Mouse (Mus musculus) intestine, embryonic 15.5 days (tissue): ENCODE results near the gene Mapk1ip1l. TPM values are rescaled to one million over a fixed set of nuclear protein-coding genes. Genes with fewer than 3 reads are reported as not detected.

ENCODE experiments used
- ATAC-seq: fragments of 200-750 bp; cut with Nextera tagmentation; 2 replicates; pipeline ENCODE4 v1.8.0; 2017; ENCODE audit warnings: moderate TSS enrichment, moderate library complexity
- H3K27ac ChIP-seq: fragments of 300-500 bp; sonication (generic); 2 replicates; pipeline ENCODE4 v1.5.1; 2015; ENCODE audit warnings: mild to moderate bottlenecking, inconsistent platforms
- H3K27me3 ChIP-seq: fragments of 300-500 bp; sonication (generic); replicated peaks from 2 replicates; pipeline ENCODE4 v1.6.1; 2015; ENCODE audit warnings: inconsistent platforms
- H3K36me3 ChIP-seq: fragments of 300-500 bp; sonication (generic); 2 replicates; pipeline ENCODE4 v1.6.1; 2015; ENCODE audit warnings: inconsistent platforms
- H3K4me1 ChIP-seq: fragments of 300-500 bp; sonication (generic); replicated peaks from 2 replicates; pipeline ENCODE4 v1.6.1; 2015; ENCODE audit warnings: inconsistent platforms
- H3K4me2 ChIP-seq: fragments of 300-500 bp; sonication (generic); replicated peaks from 2 replicates; pipeline ENCODE4 v1.6.1; 2015; ENCODE audit warnings: mild to moderate bottlenecking, inconsistent platforms
- H3K4me3 ChIP-seq: fragments of 300-500 bp; sonication (generic); replicated peaks from 2 replicates; pipeline ENCODE4 v1.5.1; 2015; ENCODE audit warnings: inconsistent platforms
- H3K9ac ChIP-seq: fragments of 300-500 bp; sonication (generic); 2 replicates; pipeline ENCODE4 v1.6.1; 2015; ENCODE audit warnings: inconsistent platforms
- H3K9me3 ChIP-seq: fragments of 300-500 bp; sonication (generic); 2 replicates; pipeline ENCODE4 v1.6.1; 2016; ENCODE audit warnings: inconsistent platforms
- WGBS: fragments of 180-500 bp; shearing (Covaris S2); methylation state at CpG from one replicate; pipeline ENCODE4 v1.1.7; 2015; 5-methylcytosine and 5-hydroxymethylcytosine counted together
- polyA plus RNA-seq: library from polyadenylated mRNA; unstranded; fragments of >200 nt; fragmentation: Nextera tagmentation; extraction: Ambion mirVana; gene quantifications from 2 replicates; pipeline ENCODE4 v1.2.1, GENCODE M21; 2015

Mapk1ip1l gene
- polyA plus RNA-seq, 1 experiment from 2014 or later, result 63.4 TPM

DNA sequence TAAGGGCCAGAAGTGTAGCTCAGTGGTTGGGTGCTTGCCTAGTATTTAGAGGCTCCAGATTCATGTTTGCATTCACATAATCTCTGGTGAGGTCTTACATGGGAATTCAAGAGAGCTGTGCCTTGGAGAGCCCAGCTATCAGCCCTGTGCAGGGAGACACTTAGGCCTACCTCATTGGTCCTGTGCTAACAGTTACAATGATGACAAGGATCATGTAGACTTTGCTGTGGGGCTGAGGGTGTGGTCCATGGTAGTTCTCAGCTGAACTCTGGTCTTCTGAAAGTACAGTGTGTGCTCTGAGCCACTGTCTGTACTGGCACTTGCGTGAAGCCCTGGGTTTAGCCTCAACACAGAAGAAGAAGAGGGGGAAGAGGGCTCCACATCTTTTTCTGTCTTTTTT is 48.6 kb downstream of the Mapk1ip1l start:
- Histone ChIP-seq H3K9ac (no peak overlapping the region), H3K4me2 (no peak overlapping the region), H3K27me3 (no peaks in the 10 kb centered on the region), H3K36me3 (no peaks in the 10 kb centered on the region), H3K27ac (no peak overlapping the region), H3K9me3 (no peaks in the 10 kb centered on the region), H3K4me3 (no peak overlapping the region), H3K4me1 (no peaks in the 10 kb centered on the region)
- WGBS, result 78% methylated on average over 1 of the region's 1 CpGs
- ATAC-seq, result peak; percentile 87

DNA sequence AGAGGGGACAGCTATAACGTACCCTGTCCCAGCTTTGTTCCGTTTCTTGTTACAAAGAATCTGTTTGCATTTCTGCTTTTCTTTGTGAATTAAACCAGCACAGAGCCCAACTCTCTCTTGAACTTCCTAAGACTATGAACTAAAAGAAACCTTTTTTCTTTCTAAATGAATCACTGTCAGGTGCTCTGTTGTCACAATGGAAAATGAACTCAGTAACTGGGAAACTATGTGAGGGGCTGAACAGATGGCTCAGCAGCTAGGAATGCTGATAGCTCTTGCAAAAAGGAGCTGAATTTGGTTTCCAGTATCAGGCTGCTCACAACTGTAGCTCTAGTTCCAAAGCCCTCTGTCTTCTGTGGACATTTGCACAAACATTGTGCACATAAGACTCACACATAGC is 52.9 kb downstream of the Mapk1ip1l start:
- no peak for ATAC-seq
- no peak overlapping the region for H3K9ac ChIP-seq
- 87% methylated on average over 2 of the region's 2 CpGs for WGBS
- H3K4me3 ChIP-seq, result no peak overlapping the region
- H3K4me2 ChIP-seq, result no peak overlapping the region
- H3K9me3 ChIP-seq, result no peaks in the 10 kb centered on the region
- 0 out of 2 replicates have a peak, but pooled peaks cover 5% of the 10 kb centered on the region for H3K4me1 ChIP-seq
- H3K27ac ChIP-seq, result no peak overlapping the region
- H3K36me3 ChIP-seq, result no peaks in the 10 kb centered on the region
- no peaks in the 10 kb centered on the region for H3K27me3 ChIP-seq

DNA sequence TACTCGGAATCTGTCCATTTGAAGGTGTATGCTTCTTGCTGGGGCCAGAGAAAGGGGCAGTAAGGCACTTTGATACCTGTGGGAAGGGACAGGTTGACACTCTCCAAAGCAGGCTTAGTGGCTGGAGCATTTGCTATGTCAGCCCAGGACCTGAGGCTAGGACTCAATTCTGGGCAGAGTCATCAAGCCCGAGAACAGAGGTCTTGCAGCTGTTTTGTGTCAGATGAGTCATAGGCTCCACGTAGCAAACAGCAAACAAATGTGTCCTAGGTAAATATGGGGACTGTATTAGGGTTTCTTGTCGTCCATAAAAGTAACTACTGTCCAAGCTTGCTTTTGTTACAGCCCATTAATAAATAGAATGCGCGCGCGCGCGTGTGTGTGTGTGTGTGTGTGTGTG is 54.2 kb downstream of the Mapk1ip1l start:
- H3K4me3 ChIP-seq, result no peak overlapping the region
- WGBS, result 86% methylated on average over 10 of the region's 10 CpGs
- H3K9ac ChIP-seq, result no peak overlapping the region
- no peaks in the 10 kb centered on the region for H3K27me3 ChIP-seq
- no peaks in the 10 kb centered on the region for H3K36me3 ChIP-seq
- no peak for ATAC-seq
- no peak overlapping the region for H3K27ac ChIP-seq
- H3K4me1 ChIP-seq, result 0 out of 2 replicates have a peak, but pooled peaks cover 5% of the 10 kb centered on the region
- no peak overlapping the region for H3K4me2 ChIP-seq
- H3K9me3 ChIP-seq, result no peaks in the 10 kb centered on the region

DNA sequence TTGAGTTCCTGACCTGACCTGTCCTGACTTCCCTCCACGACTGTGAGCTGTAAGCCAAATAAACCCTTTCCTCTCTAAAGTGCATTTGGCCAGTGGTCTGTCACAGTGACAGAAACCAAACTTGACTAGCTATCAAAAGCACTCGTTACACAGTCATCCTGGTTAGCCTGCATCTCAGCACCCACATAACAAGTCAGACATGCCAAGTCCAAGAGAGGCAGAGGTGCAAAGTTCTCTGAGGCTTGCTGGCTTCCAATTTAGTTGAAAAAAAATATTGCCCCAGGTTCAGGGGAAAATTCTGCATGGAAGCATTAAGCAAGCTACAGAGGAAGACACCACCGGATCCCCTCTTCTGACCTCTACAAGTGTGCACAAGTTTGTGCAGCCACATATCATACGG is 55.2 kb downstream of the Mapk1ip1l start:
- no peaks in the 10 kb centered on the region for H3K36me3 ChIP-seq
- no peaks in the 10 kb centered on the region for H3K27me3 ChIP-seq
- no peak overlapping the region for H3K27ac ChIP-seq
- no peak for ATAC-seq
- no peak overlapping the region for H3K9ac ChIP-seq
- H3K4me3 ChIP-seq, result no peak overlapping the region
- 71% methylated on average over 4 of the region's 4 CpGs for WGBS
- no peak overlapping the region for H3K4me2 ChIP-seq
- no peaks in the 10 kb centered on the region for H3K9me3 ChIP-seq
- 0 out of 2 replicates have a peak, but pooled peaks cover 5% of the 10 kb centered on the region for H3K4me1 ChIP-seq

DNA sequence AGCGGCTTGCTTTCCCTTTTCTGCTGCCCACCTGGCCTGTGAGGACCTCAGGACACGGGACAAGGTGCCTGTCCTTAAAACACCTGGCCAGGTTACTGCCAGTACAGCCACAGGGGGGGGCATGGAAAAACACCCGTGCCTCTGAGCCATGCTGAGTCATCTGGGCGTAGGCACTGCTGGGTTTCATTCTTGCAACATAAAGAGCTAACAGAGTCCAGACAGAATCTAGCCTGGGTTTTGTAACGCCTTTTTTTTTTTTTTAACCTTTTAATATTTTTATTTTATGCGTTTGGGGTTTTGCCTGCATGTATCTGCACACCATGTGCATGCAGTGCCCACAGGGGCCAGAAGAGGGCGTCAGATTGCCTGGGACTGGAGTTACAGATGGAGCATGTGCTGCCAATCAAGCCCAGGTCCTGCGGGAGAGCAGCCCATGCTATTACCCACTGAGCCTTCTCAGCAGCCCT is 56.1 kb downstream of the Mapk1ip1l start:
- H3K27ac ChIP-seq, result no peak overlapping the region
- H3K4me2 ChIP-seq, result no peak overlapping the region
- H3K4me3 ChIP-seq, result no peak overlapping the region
- peak; percentile 81 for ATAC-seq
- no peak overlapping the region for H3K9ac ChIP-seq
- WGBS, result 57% methylated on average over 8 of the region's 8 CpGs
- 0 out of 2 replicates have a peak, but pooled peaks cover 5% of the 10 kb centered on the region for H3K4me1 ChIP-seq
- H3K27me3 ChIP-seq, result no peaks in the 10 kb centered on the region
- no peaks in the 10 kb centered on the region for H3K9me3 ChIP-seq
- no peaks in the 10 kb centered on the region for H3K36me3 ChIP-seq

DNA sequence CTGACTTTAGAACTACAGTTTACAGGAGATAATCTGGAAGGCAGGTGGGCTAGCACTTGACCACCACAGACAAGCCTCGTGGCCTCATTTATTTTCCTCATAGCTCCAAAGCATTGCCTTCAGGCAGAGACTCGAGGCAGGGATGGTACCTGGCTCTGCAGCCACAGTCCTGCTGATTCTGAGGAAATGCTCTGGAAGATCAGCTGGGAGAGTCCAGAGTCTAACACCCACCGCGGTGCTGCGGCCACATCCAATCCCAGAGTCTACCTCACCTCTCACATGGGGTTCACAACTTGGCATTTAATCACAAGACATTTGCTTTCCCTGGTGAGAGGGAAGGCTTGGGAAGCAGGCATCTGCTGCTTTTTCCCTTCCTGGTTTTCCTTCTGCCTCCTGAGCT is 56.9 kb downstream of the Mapk1ip1l start:
- Histone ChIP-seq H3K9me3 (no peaks in the 10 kb centered on the region), H3K36me3 (no peaks in the 10 kb centered on the region), H3K27ac (no peak overlapping the region), H3K27me3 (no peaks in the 10 kb centered on the region), H3K4me2 (no peak overlapping the region), H3K4me1 (0 out of 2 replicates have a peak, but pooled peaks cover 5% of the 10 kb centered on the region), H3K9ac (no peak overlapping the region), H3K4me3 (no peak overlapping the region)
- 41% methylated on average over 5 of the region's 5 CpGs for WGBS
- ATAC-seq, result 0 out of 2 replicates have a peak, but pooled peaks have one; percentile 65

DNA sequence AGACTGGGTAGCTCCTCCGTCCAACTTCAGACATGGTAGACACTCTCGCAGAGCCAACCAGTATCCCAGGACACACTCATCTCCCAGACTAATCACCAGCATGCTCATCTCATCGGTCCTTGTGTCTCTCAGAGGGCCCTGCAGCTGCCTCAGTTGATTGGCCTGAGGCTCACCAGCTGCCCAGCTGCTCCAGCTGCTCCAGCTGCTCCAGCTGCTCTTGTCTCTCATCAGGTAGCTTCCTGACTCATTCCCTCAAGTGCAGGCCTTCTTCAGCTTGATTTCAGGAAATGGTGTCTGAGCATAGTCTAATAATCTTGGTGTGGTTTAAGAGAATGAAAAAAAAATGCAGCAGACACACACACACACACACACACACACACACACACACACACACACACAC is 58.6 kb downstream of the Mapk1ip1l start:
- Histone ChIP-seq H3K4me3 (no peak overlapping the region), H3K27ac (no peak overlapping the region), H3K9me3 (no peaks in the 10 kb centered on the region), H3K4me1 (0 out of 2 replicates have a peak, but pooled peaks cover 5% of the 10 kb centered on the region), H3K36me3 (no peaks in the 10 kb centered on the region), H3K9ac (no peak overlapping the region), H3K4me2 (no peak overlapping the region), H3K27me3 (no peaks in the 10 kb centered on the region)
- ATAC-seq, result no peak
- 79% methylated on average over 3 of the region's 3 CpGs for WGBS

DNA sequence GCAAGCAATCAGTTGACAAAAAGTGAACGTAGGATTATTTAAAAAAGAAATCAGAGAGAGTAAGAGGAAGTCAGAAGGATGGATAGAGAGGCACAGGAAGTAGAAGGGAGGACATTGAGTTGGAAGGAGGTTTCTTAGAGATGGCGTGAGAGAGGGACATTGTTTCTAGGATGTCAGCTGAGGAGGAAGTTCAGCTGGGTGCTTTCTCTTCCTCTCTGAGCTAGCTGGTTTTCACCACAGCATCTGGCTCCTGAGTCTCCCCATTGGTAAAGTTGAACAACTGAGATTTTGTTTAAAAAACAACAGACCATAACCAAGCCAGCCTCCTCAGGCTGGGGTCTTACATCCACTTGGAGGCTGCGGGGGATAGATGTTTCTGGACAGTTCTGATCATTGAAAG is 61.5 kb downstream of the Mapk1ip1l start:
- Histone ChIP-seq H3K4me2 (no peak overlapping the region), H3K9ac (no peak overlapping the region), H3K27ac (no peak overlapping the region), H3K4me1 (0 out of 2 replicates have a peak, but pooled peaks cover 5% of the 10 kb centered on the region), H3K36me3 (no peaks in the 10 kb centered on the region), H3K4me3 (no peak overlapping the region), H3K27me3 (no peaks in the 10 kb centered on the region), H3K9me3 (no peaks in the 10 kb centered on the region)
- ATAC-seq, result no peak
- WGBS, result 50% methylated on average over 3 of the region's 3 CpGs

DNA sequence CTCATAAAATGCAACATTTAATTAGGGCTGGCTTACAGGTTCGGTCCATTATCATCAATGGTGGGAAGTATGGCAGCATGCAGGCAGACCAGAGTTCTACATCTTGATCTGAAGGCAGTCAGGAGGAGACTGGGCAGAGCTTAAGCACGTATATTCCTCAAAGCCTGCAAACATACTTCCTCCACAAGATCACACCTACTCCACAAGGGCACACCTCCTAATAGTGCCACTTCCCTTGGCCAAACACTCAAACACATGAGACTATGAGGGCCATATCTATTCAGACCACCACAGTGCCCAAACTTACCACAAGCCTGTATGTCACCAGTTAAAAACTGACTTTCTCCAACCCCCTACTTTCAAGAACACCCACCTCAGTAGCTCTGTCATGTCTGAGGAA is 63.4 kb downstream of the Mapk1ip1l start:
- no peak overlapping the region for H3K4me2 ChIP-seq
- H3K4me1 ChIP-seq, result peaks cover 4% of the 10 kb centered on the region; the same call in 1 of the 2 replicates
- H3K9ac ChIP-seq, result no peak overlapping the region
- WGBS, result 82% methylated on average over 2 of the region's 2 CpGs
- H3K9me3 ChIP-seq, result no peaks in the 10 kb centered on the region
- H3K4me3 ChIP-seq, result no peak overlapping the region
- no peaks in the 10 kb centered on the region for H3K27me3 ChIP-seq
- no peak for ATAC-seq
- no peaks in the 10 kb centered on the region for H3K36me3 ChIP-seq
- no peak overlapping the region for H3K27ac ChIP-seq

DNA sequence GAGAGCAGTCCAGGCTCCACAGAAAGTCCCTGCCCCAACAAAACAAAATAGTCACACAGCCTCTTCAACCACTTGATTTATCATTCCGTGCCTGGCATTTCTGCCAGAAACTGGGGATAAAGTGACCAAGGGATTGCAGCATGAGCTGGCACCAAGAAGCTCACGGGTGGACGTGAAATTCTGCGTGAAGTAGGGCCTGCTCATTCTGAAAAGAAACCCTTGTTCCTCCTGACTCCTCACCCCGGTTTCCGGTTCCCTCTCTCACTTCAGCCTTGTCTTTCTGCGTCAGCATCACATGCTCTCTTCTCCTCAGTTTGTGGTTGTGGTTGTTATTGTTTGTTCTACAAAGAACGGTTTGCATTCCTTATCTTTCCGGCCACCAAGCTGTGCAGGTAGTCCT is 63.8 kb downstream of the Mapk1ip1l start:
- no peak for ATAC-seq
- Histone ChIP-seq H3K4me1 (peaks cover 6% of the 10 kb centered on the region), H3K27ac (no peak overlapping the region), H3K36me3 (no peaks in the 10 kb centered on the region), H3K27me3 (no peaks in the 10 kb centered on the region), H3K4me2 (no peak overlapping the region), H3K9ac (no peak overlapping the region), H3K4me3 (no peak overlapping the region), H3K9me3 (no peaks in the 10 kb centered on the region)
- WGBS, result 78% methylated on average over 9 of the region's 9 CpGs

DNA sequence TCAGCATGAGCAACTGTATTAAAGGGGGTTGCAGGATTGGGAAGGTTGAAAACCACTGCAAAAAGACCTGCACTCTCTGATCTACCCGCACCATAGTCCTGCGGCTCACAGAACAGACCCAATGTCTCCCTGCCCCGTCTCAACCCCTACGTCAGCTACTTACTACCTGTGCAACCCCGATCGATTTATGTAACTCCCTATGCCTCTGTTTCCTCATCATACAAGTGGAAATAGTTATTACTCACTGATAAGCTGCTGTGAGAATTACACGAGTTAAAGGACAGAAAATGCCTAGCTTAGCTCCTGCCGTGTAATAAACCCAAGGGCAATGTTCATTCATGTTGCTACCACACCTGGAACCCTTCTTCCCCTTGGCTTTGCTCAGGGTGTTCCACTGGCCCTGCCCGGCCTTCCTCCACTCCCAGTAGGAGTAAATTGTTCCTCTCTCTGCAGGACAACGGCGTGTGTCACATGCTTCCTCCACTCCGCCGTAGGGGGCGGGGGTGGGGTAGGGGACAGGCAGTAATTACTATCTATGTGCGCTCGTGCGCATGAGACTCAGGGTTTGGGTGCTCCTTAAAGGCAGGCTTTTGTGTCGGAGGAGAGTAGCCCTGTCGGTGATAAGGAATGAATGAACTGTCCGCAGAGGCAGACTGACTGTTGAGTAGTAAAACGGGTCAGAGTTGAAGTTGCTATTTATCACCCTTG is 66.8 kb downstream of the Mapk1ip1l start:
- peak; percentile 91 for ATAC-seq
- H3K4me1 ChIP-seq, result peaks cover 13% of the 10 kb centered on the region
- H3K4me3 ChIP-seq, result no peak overlapping the region
- peak overlapping the region; percentile 82 for H3K27ac ChIP-seq
- H3K27me3 ChIP-seq, result no peaks in the 10 kb centered on the region
- no peak overlapping the region; the same call in 1 of the 2 replicates for H3K9ac ChIP-seq
- H3K9me3 ChIP-seq, result no peaks in the 10 kb centered on the region
- H3K36me3 ChIP-seq, result no peaks in the 10 kb centered on the region
- 31% methylated on average over 21 of the region's 21 CpGs for whole genome bisulfite sequencing
- peak overlapping the region; percentile 37 for H3K4me2 ChIP-seq

DNA sequence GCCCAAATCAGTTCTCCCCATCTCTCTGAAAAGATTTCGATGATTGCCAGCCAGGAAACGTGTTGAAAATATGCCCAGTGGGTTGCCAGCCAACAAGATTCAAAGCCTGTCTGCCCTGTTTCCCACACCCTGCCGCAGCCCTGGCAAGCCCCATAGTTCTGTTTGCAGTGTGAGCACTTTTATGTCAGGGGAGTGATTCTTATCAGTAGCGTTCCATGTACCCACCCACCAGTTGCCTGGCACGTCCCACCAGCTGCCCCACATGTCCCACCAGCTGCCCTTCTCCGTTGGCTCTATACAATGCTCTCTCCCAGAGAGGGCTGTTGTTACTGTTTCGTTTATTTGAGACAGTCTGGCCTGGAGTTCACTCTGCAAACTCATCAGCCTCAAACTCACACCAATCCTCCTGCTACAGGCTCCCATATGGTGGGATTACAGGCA is 68.8 kb downstream of the Mapk1ip1l start:
- H3K27ac ChIP-seq, result peak overlapping the region; percentile 67; the same call in 1 of the 2 replicates
- ATAC-seq, result peak; percentile 39

DNA sequence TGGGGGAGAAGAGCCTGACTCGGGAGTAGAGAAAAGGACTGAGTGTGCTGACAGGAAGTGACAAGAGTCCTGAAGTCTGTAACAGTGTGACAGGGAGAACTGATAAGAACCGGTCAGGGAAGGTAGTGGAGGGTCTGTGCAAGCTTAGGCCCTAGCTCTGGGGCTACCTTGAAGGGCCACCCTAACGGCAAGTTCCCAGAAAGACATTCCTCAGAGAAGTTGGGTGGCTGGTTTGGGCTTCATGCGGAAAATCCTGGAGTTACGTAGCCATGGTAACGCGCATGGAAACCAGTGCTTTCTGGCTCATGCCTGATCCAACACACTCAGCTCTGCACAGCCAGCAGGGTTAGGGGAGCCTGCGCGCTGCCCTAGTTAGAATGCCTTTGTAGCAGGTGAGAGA is 69.4 kb downstream of the Mapk1ip1l start, which contains the start of gene Lgals3:
Gene Lgals3 (plus strand): TSS at position 291 of the 400 bp plus-strand sequence.
- Histone ChIP-seq H3K4me2 (peak within 1 kb of the TSS; percentile 22; the same call in 1 of the 2 replicates), H3K36me3 (no peaks in the 10 kb centered on the region), H3K27ac (peak within 1 kb of the TSS; percentile 67), H3K4me1 (peaks cover 18% of the 10 kb centered on the region), H3K4me3 (no peak within 1 kb of the TSS), H3K9me3 (no peaks in the 10 kb centered on the region), H3K27me3 (no peaks in the 10 kb centered on the region), H3K9ac (no peak within 1 kb of the TSS)
- ATAC-seq, result 0 out of 2 replicates have a peak, but pooled peaks have one; percentile 18
- 35% methylated on average over 9 of the region's 9 CpGs for WGBS

More for the DNA sequence above, 68.8 kb downstream of the Mapk1ip1l start:
- Histone ChIP-seq H3K27me3 (no peaks in the 10 kb centered on the region), H3K4me1 (peaks cover 15% of the 10 kb centered on the region), H3K4me3 (no peak overlapping the region), H3K9ac (no peak overlapping the region), H3K36me3 (no peaks in the 10 kb centered on the region), H3K9me3 (no peaks in the 10 kb centered on the region), H3K4me2 (no peak overlapping the region)
- 32% methylated on average over 7 of the region's 7 CpGs for WGBS
